Mouse (Mus musculus): ENCODE measurements around the gene Prkce. TPM values are rescaled to one million over a fixed set of nuclear protein-coding genes. Genes with fewer than 3 reads are reported as not detected.

Prkce gene
- polyA plus RNA-seq, 1 experiment from 2014 or later, result 5.2 TPM

DNA sequence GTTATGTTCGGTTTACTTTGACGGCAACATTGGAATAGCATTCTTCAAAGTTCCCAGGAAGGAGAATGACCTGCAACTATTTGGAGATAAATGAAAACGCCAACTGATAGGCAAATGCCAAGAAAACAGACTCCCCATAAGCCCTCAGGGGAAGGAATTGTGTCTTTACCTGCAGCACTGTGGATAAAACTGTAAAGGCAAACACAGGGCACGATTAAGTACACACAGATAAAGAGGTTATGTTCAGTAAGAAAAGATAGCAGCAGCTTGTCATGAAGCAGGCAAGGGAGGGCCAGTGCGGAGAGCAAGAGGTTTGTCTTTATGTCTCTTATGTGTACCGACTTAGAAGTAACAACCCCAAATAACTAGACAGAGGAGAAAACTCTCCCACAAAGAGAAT is 326.9 kb downstream of the Prkce start:
- no peak overlapping the region for H3K9ac ChIP-seq (ENCODE audit: low read depth, low read length)
- H3K27ac ChIP-seq (ENCODE audit: low read depth, low read length), result no peak overlapping the region
- H3K9me3 ChIP-seq (ENCODE audit: control insufficient read depth), result no peaks in the 10 kb centered on the region
- no peaks in the 10 kb centered on the region for H3K27me3 ChIP-seq (replicated peaks; ENCODE audit: control insufficient read depth, insufficient read depth, low read length)
- TF ChIP-seq CTCF (IDR thresholded peaks at IDR 0.05; ENCODE audit: low read depth), result no peak
- H3K4me1 ChIP-seq (replicated peaks; ENCODE audit: control insufficient read depth, insufficient read depth, low read length), result 0 out of 2 replicates have a peak, but pooled peaks cover 3% of the 10 kb centered on the region
- H3K4me3 ChIP-seq (ENCODE audit: low read depth, low read length), result no peak overlapping the region
- peaks cover 19% of the 10 kb centered on the region; the same call in 1 of the 2 replicates for H3K36me3 ChIP-seq (ENCODE audit: control insufficient read depth, insufficient read depth)
- 53% methylated on average over 6 of the region's 6 CpGs for WGBS
- no peak for ATAC-seq
- H3K4me2 ChIP-seq (replicated peaks; ENCODE audit: low read depth), result no peak overlapping the region

DNA sequence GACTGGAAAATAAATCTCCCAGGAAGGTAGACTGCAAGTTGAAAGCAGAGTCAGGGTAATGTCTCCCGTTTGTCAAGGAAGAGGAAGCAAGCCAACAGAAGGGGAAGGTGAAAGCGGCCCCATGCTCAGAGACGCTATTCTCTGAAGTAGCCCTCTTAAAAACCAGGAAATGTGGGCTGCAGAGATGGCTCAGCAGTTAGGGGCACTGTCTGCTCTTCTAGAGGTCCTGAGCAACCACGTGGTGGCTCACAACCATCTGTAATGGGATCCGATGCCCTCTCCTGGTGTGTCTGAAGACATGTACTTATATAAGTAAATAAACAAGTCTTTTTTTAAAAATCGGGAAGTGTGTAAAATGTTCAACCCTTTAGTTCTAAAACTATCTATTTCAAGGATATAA is 327.3 kb downstream of the Prkce start:
- Histone ChIP-seq H3K36me3 (ENCODE audit: control insufficient read depth, insufficient read depth) (peaks cover 19% of the 10 kb centered on the region; the same call in 1 of the 2 replicates), H3K4me1 (replicated peaks; ENCODE audit: control insufficient read depth, insufficient read depth, low read length) (0 out of 2 replicates have a peak, but pooled peaks cover 3% of the 10 kb centered on the region), H3K4me2 (replicated peaks; ENCODE audit: low read depth) (no peak overlapping the region), H3K9me3 (ENCODE audit: control insufficient read depth) (no peaks in the 10 kb centered on the region), H3K27ac (ENCODE audit: low read depth, low read length) (no peak overlapping the region), H3K9ac (ENCODE audit: low read depth, low read length) (no peak overlapping the region), H3K4me3 (ENCODE audit: low read depth, low read length) (no peak overlapping the region), H3K27me3 (replicated peaks; ENCODE audit: control insufficient read depth, insufficient read depth, low read length) (no peaks in the 10 kb centered on the region)
- ATAC-seq, result no peak
- peak; percentile 29 for TF ChIP-seq CTCF (IDR thresholded peaks at IDR 0.05; ENCODE audit: low read depth)
- WGBS, result 28% methylated on average over 6 of the region's 6 CpGs

DNA sequence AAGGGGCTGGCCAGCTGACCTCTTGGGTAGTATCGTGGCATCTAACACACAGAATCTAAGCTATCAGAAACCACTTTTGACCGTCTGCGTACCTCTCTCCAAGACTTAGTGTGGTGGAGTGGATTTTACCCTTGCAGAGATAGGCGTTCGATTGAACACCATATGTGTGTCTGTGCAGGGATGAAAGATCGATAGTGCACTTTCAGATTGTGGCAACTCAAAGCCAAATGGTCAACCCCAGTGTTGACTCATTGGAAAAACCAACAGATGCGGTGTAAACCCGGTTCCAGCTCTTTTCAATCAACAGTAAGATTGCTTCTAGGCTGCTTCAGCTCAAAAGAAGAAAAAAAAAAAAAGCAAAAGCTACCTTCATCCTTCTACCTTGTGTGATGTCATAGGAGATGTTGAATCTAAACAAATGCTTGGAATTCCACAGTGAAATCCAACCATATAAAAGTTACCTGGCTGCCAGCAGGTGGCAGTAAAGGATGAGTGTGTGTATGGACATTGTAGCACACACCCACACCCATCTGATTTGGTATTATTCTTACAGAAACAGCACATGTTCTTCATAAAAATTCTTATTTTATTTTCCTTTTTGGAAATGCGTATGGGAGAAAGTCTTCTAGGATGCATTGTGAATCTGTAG is 328.7 kb downstream of the Prkce start:
- Histone ChIP-seq H3K36me3 (ENCODE audit: control insufficient read depth, insufficient read depth) (peaks cover 16% of the 10 kb centered on the region; the same call in 1 of the 2 replicates), H3K9me3 (ENCODE audit: control insufficient read depth) (no peaks in the 10 kb centered on the region), H3K9ac (ENCODE audit: low read depth, low read length) (no peak overlapping the region), H3K4me3 (ENCODE audit: low read depth, low read length) (no peak overlapping the region), H3K4me2 (replicated peaks; ENCODE audit: low read depth) (no peak overlapping the region), H3K27ac (ENCODE audit: low read depth, low read length) (no peak overlapping the region), H3K4me1 (replicated peaks; ENCODE audit: control insufficient read depth, insufficient read depth, low read length) (0 out of 2 replicates have a peak, but pooled peaks cover 3% of the 10 kb centered on the region), H3K27me3 (replicated peaks; ENCODE audit: control insufficient read depth, insufficient read depth, low read length) (no peaks in the 10 kb centered on the region)
- whole genome bisulfite sequencing, result 85% methylated on average over 9 of the region's 9 CpGs
- ATAC-seq, result no peak; the same call in 1 of the 2 replicates
- peak; percentile 82 for TF ChIP-seq CTCF (IDR thresholded peaks at IDR 0.05; ENCODE audit: low read depth)

DNA sequence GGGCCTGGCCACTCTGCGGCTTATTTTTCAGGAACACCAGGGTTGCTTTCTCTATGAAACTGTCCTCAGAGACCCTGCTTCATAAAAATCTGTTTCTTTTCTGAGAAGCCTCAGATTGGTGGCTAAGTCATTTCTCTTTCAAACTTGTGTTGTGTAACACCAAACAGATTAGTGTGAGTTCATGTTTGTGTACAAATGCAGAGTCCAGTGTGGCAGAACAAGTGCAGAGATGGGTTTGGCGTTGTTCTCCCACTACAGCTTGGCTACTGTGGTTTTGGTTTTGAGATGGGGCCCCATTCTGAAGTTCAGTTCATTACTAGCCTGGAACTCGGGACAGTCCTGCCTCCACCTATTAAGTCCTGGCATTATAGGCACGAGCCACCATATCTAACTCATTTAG is 329.7 kb downstream of the Prkce start:
- H3K27me3 ChIP-seq (replicated peaks; ENCODE audit: control insufficient read depth, insufficient read depth, low read length), result no peaks in the 10 kb centered on the region
- H3K4me2 ChIP-seq (replicated peaks; ENCODE audit: low read depth), result no peak overlapping the region
- no peak for ATAC-seq
- 0 out of 2 replicates have a peak, but pooled peaks cover 3% of the 10 kb centered on the region for H3K4me1 ChIP-seq (replicated peaks; ENCODE audit: control insufficient read depth, insufficient read depth, low read length)
- H3K27ac ChIP-seq (ENCODE audit: low read depth, low read length), result no peak overlapping the region
- WGBS, result 88% methylated on average over 4 of the region's 4 CpGs
- TF ChIP-seq CTCF (IDR thresholded peaks at IDR 0.05; ENCODE audit: low read depth), result no peak
- H3K9ac ChIP-seq (ENCODE audit: low read depth, low read length), result no peak overlapping the region
- no peaks in the 10 kb centered on the region for H3K9me3 ChIP-seq (ENCODE audit: control insufficient read depth)
- peaks cover 19% of the 10 kb centered on the region; the same call in 1 of the 2 replicates for H3K36me3 ChIP-seq (ENCODE audit: control insufficient read depth, insufficient read depth)
- H3K4me3 ChIP-seq (ENCODE audit: low read depth, low read length), result no peak overlapping the region

DNA sequence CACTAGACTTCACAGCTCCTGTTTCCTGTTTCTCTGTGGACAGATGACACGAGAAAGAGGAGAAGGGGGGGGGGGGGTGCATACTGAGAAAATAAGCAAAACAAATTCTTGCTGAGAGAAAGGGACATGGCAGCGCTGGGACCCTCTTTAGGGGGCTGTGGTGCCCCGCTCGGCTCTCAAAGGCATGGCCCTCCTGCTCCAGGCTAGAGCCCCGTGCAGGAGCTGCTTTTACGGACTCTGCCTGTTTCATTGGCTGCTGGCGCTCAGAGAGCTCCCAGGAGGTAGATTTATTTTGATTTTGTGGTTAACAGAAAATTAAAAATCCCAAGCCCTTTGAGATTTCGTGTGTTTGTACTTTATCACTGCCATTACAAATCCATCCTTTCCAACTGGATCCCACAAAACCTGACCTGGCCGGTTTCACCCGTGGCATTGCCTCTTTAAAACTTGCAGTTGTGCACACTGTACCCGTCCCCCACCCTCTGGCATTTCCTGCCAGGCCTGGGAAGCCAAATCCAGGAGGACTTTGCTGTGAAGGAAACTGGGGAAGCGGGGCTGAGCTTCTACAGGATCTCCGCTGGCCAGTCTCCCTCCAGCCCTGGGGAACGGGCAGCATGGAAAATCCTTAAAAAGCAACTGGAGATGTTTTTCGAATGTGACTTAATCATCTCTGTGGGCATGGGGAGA is 331.9 kb downstream of the Prkce start:
- 66% methylated on average over 15 of the region's 15 CpGs for WGBS

DNA sequence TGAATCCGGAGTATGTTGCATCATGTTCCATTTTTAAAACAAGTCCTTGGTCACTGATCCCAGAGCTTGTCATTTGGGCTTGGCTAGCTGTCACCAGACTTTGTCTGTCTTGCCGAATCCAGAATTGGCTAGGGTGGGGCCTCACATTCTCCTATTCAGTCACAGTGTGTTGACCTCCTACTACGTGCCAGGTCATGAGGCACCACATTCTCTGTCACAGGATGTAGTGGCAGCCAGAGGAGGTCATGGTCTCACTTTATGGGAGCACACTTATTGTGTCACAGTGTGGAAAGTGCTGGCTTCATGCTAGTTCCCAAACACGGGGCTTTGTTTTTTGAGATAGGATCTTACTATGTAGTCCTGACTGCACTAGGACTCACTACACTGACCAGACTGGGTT is 333.8 kb downstream of the Prkce start:
- TF ChIP-seq CTCF (IDR thresholded peaks at IDR 0.05; ENCODE audit: low read depth), result no peak
- Histone ChIP-seq H3K4me1 (replicated peaks; ENCODE audit: control insufficient read depth, insufficient read depth, low read length) (no peaks in the 10 kb centered on the region), H3K9ac (ENCODE audit: low read depth, low read length) (no peak overlapping the region), H3K36me3 (ENCODE audit: control insufficient read depth, insufficient read depth) (peaks cover 12% of the 10 kb centered on the region; the same call in 1 of the 2 replicates), H3K4me2 (replicated peaks; ENCODE audit: low read depth) (no peak overlapping the region), H3K27me3 (replicated peaks; ENCODE audit: control insufficient read depth, insufficient read depth, low read length) (no peaks in the 10 kb centered on the region), H3K27ac (ENCODE audit: low read depth, low read length) (no peak overlapping the region), H3K4me3 (ENCODE audit: low read depth, low read length) (no peak overlapping the region), H3K9me3 (ENCODE audit: control insufficient read depth) (no peaks in the 10 kb centered on the region)
- 79% methylated on average over 4 of the region's 4 CpGs for WGBS
- no peak for ATAC-seq

More for the DNA sequence above, 331.9 kb downstream of the Prkce start:
- Histone ChIP-seq H3K27ac (ENCODE audit: low read depth, low read length) (no peak overlapping the region), H3K9me3 (ENCODE audit: control insufficient read depth) (no peaks in the 10 kb centered on the region), H3K27me3 (replicated peaks; ENCODE audit: control insufficient read depth, insufficient read depth, low read length) (no peaks in the 10 kb centered on the region), H3K36me3 (ENCODE audit: control insufficient read depth, insufficient read depth) (peaks cover 12% of the 10 kb centered on the region; the same call in 1 of the 2 replicates), H3K4me3 (ENCODE audit: low read depth, low read length) (no peak overlapping the region), H3K4me1 (replicated peaks; ENCODE audit: control insufficient read depth, insufficient read depth, low read length) (no peaks in the 10 kb centered on the region), H3K4me2 (replicated peaks; ENCODE audit: low read depth) (no peak overlapping the region), H3K9ac (ENCODE audit: low read depth, low read length) (no peak overlapping the region)
- no peak for TF ChIP-seq CTCF (IDR thresholded peaks at IDR 0.05; ENCODE audit: low read depth)
- ATAC-seq, result no peak
